Mouse (Mus musculus) gastrocnemius, adult 18-20 months (tissue): ENCODE measurements at regions not wholly inside any gene's neighbourhood (a gene's known extent, or its start where the extent isn't known, plus 50 kb on each side); places are given as distances from the start of the nearest gene placed in this dataset.

Source experiments
- DNase-seq: peaks from one replicate; pipeline ENCODE4 v3.0.0; 2021; ENCODE audit warnings: low spot score

GRCm38 (mm10) chr7:35988449-35989109 is 185.8 kb upstream of the Zfp507 start:
- no peak for DNase-seq

- no peak for DNase-seq
These were observed 175.2 kb upstream of the Zfp507 start for GRCm38 (mm10) chr7:35977986-35978385.

- no peak for DNase-seq
These were observed 155.9 kb upstream of the Zfp507 start for GRCm38 (mm10) chr7:35958731-35959130.

- DNase-seq: no peak
These were observed 155.2 kb upstream of the Zfp507 start for GRCm38 (mm10) chr7:35958052-35958451.

GRCm38 (mm10) chr7:35948794-35949193 is 146.0 kb upstream of the Zfp507 start:
- no peak for DNase-seq

- no peak for DNase-seq
These were observed 145.6 kb upstream of the Zfp507 start for GRCm38 (mm10) chr7:35948389-35948788.

- no peak for DNase-seq
These were observed 138.3 kb upstream of the Zfp507 start for GRCm38 (mm10) chr7:35941086-35941485.

- no peak for DNase-seq
These were observed 135.5 kb upstream of the Zfp507 start for GRCm38 (mm10) chr7:35938123-35938869.

GRCm38 (mm10) chr7:35926749-35927148 is 123.9 kb upstream of the Zfp507 start:
- no peak for DNase-seq

- DNase-seq: no peak
These were observed 119.8 kb upstream of the Zfp507 start for GRCm38 (mm10) chr7:35922582-35922981.

GRCm38 (mm10) chr7:35920884-35921283 is 118.1 kb upstream of the Zfp507 start:
- DNase-seq: no peak

GRCm38 (mm10) chr7:35920194-35920609 is 117.4 kb upstream of the Zfp507 start:
- DNase-seq: peak; percentile 77

GRCm38 (mm10) chr7:35910109-35910706 is 107.4 kb upstream of the Zfp507 start:
- DNase-seq: no peak

- DNase-seq: peak; percentile 62
These were observed 99.2 kb upstream of the Zfp507 start for GRCm38 (mm10) chr7:35901942-35902381.

- DNase-seq: no peak
These were observed 96.1 kb upstream of the Zfp507 start for GRCm38 (mm10) chr7:35898701-35899445.

GRCm38 (mm10) chr7:35893292-35893691 is 90.5 kb upstream of the Zfp507 start:
- no peak for DNase-seq

- no peak for DNase-seq
These were observed 83.2 kb upstream of the Zfp507 start for GRCm38 (mm10) chr7:35886051-35886450.

- DNase-seq: peak; percentile 59
These were observed 77.0 kb upstream of the Zfp507 start for GRCm38 (mm10) chr7:35879755-35880304.

- no peak for DNase-seq
These were observed 75.4 kb upstream of the Zfp507 start for GRCm38 (mm10) chr7:35878164-35878563.

GRCm38 (mm10) chr7:35861049-35861448 is 58.2 kb upstream of the Zfp507 start:
- DNase-seq: no peak

- DNase-seq: peak; percentile 16
These were observed 56.8 kb upstream of the Zfp507 start for GRCm38 (mm10) chr7:35859601-35860000.

GRCm38 (mm10) chr7:35857693-35858092 is 54.9 kb upstream of the Zfp507 start:
- DNase-seq: peak; percentile 4
